Mouse (Mus musculus): ENCODE measurements around the gene Mgat4b.

DNA sequence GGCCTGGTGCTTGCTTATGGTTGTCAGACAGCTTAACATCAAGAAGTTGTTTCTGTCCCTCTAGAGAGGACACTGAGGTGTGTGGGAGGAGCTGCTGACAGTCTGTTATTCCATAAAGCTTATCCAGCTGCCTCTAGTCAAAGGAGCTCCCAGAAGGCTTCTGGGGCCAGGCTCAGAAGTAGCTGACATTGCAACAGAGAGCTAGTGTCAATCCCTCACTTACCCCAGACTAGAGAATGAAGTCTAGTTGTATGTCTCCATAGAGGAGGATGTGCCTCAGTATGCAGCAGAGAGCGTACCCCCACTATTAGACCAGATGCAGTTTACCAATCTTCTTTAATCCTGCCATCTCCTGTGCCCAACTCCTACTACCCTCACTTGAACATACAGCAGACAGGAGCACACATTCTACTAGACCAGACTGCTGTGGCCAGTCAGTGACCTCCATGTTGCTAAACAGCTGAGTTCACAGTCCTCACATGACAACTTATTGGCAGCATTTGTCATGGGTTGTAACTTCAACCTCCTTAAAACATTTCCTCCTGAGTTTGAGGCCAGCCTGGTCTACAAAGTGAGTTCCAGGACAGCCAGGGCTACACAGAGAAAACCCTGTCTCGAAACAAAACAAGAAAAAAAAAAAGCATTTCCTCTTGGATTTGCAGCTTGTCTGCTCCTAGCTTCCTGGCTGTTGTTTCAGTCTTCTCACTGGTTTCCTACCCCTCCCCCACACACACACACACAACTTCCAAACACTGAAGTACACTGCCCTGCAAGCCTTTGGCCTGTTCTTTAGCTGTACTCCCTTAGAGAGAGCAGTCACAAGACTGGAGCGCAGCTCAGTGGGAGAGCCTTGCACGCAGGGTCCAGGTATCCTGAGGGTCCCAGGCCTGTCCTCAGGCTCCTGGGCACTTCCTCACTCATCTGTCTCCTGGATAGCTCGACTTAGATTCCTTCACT lies 31.9 kb upstream of the Mgat4b start:
- no peak for TF ChIP-seq HCFC1 (IDR thresholded peaks at IDR 0.05; ENCODE audit: borderline replicate concordance, insufficient read depth, low read length)
- TF ChIP-seq ZC3H11A (IDR thresholded peaks at IDR 0.05; ENCODE audit: borderline replicate concordance, low read depth, low read length) = no peak
